Mouse (Mus musculus) stomach, embryonic 15.5 days (tissue): ENCODE results near the gene Ndufb5. TPM values are rescaled to one million over a fixed set of nuclear protein-coding genes. Genes with fewer than 3 reads are reported as not detected.
"Not testable (repeated sequence)": the region's sequence is repeated elsewhere in the genome, so short reads cannot be mapped to it uniquely, and the experiment has no call there.

ENCODE experiments used
- ATAC-seq: fragments of 200-750 bp; cut with Nextera tagmentation; 2 replicates; pipeline ENCODE4 v1.8.0; 2017; ENCODE audit warnings: low read depth, moderate number of reproducible peaks, moderate TSS enrichment; ENCODE audit not compliant: insufficient read depth, low FRiP score
- H3K27ac ChIP-seq: fragments of 300-500 bp; sonication (generic); 2 replicates; pipeline ENCODE4 v1.5.1; 2015; ENCODE audit warnings: mild to moderate bottlenecking, inconsistent platforms
- H3K27me3 ChIP-seq: fragments of 300-500 bp; sonication (generic); replicated peaks from 2 replicates; pipeline ENCODE4 v1.6.1; 2015; ENCODE audit warnings: inconsistent platforms
- H3K36me3 ChIP-seq: fragments of 300-500 bp; sonication (generic); 2 replicates; pipeline ENCODE4 v1.6.1; 2015; ENCODE audit warnings: inconsistent platforms
- H3K4me1 ChIP-seq: fragments of 300-500 bp; sonication (generic); 2 replicates; pipeline ENCODE4 v1.6.1; 2015; ENCODE audit warnings: inconsistent platforms
- H3K4me2 ChIP-seq: fragments of 300-500 bp; sonication (generic); 2 replicates; pipeline ENCODE4 v1.6.1; 2015; ENCODE audit warnings: mild to moderate bottlenecking, inconsistent platforms
- H3K4me3 ChIP-seq: fragments of 300-500 bp; sonication (generic); replicated peaks from 2 replicates; pipeline ENCODE4 v1.5.1; 2015; ENCODE audit warnings: inconsistent platforms
- H3K9ac ChIP-seq: fragments of 300-500 bp; sonication (generic); 2 replicates; pipeline ENCODE4 v1.6.1; 2015; ENCODE audit warnings: inconsistent platforms
- H3K9me3 ChIP-seq: fragments of 300-500 bp; sonication (generic); 2 replicates; pipeline ENCODE4 v1.6.1; 2016; ENCODE audit warnings: inconsistent platforms
- WGBS: fragments of 180-500 bp; shearing (Covaris S2); methylation state at CpG from one replicate; pipeline ENCODE4 v1.1.7; 2015; 5-methylcytosine and 5-hydroxymethylcytosine counted together
- polyA plus RNA-seq: library from polyadenylated mRNA; unstranded; fragments of >200 nt; fragmentation: Nextera tagmentation; extraction: Ambion mirVana; gene quantifications from 2 replicates; pipeline ENCODE4 v1.2.1, GENCODE M21; 2015

Gene Ndufb5
- 288 and 303 TPM in 2 replicates for polyA plus RNA-seq

GRCm38 (mm10) chr3:32736244-32737171, at the start of gene Ndufb5:
Ndufb5 (plus strand) TSS chr3:32736990.
- Histone ChIP-seq H3K36me3 (peaks cover 12% of the 10 kb centered on the region), H3K27me3 (no peaks in the 10 kb centered on the region), H3K9me3 (no peaks in the 10 kb centered on the region), H3K9ac (peak within 1 kb of the TSS; percentile 71), H3K27ac (peak within 1 kb of the TSS; percentile 85), H3K4me1 (no peaks in the 10 kb centered on the region; the same call in 1 of the 2 replicates), H3K4me3 (peak within 1 kb of the TSS; percentile 96), H3K4me2 (peak within 1 kb of the TSS; percentile 83)
- peak; percentile 99 for ATAC-seq
- under 1% methylated on average over 62 of the region's 62 CpGs for WGBS

- Histone ChIP-seq H3K4me2 (no peak overlapping the region), H3K27me3 (no peaks in the 10 kb centered on the region), H3K9ac (no peak overlapping the region), H3K9me3 (no peaks in the 10 kb centered on the region), H3K27ac (no peak overlapping the region), H3K36me3 (no peaks in the 10 kb centered on the region), H3K4me3 (no peak overlapping the region), H3K4me1 (no peaks in the 10 kb centered on the region)
- no peak for ATAC-seq
- 44% methylated on average over 4 of the region's 4 CpGs for WGBS
These were observed 49.6 kb upstream of the Ndufb5 start for GRCm38 (mm10) chr3:32687156-32687555.

- no peaks in the 10 kb centered on the region for H3K27me3 ChIP-seq
- no peak overlapping the region for H3K27ac ChIP-seq
- no peaks in the 10 kb centered on the region for H3K4me1 ChIP-seq
- H3K4me2 ChIP-seq = no peak overlapping the region
- no peaks in the 10 kb centered on the region for H3K9me3 ChIP-seq
- no peak overlapping the region for H3K4me3 ChIP-seq
- H3K36me3 ChIP-seq = no peaks in the 10 kb centered on the region
- H3K9ac ChIP-seq = no peak overlapping the region
- ATAC-seq = no peak
- 54% methylated on average over 9 of the region's 9 CpGs for WGBS
These were observed 47.2 kb upstream of the Ndufb5 start for GRCm38 (mm10) chr3:32689567-32689999.

GRCm38 (mm10) chr3:32690008-32690407, 46.8 kb upstream of the Ndufb5 start:
- Histone ChIP-seq H3K4me2 (no peak overlapping the region), H3K9ac (no peak overlapping the region), H3K27me3 (no peaks in the 10 kb centered on the region), H3K9me3 (no peaks in the 10 kb centered on the region), H3K36me3 (no peaks in the 10 kb centered on the region), H3K4me3 (no peak overlapping the region), H3K4me1 (no peaks in the 10 kb centered on the region), H3K27ac (no peak overlapping the region)
- ATAC-seq = no peak
- 77% methylated on average over 3 of the region's 3 CpGs for WGBS

GRCm38 (mm10) chr3:32690901-32691300, 45.9 kb upstream of the Ndufb5 start:
- Histone ChIP-seq H3K27me3 (no peaks in the 10 kb centered on the region), H3K4me1 (no peaks in the 10 kb centered on the region), H3K36me3 (no peaks in the 10 kb centered on the region), H3K27ac (no peak overlapping the region), H3K4me2 (no peak overlapping the region), H3K4me3 (no peak overlapping the region), H3K9ac (no peak overlapping the region), H3K9me3 (no peaks in the 10 kb centered on the region)
- no peak for ATAC-seq
- 44% methylated on average over 1 of the region's 1 CpGs for WGBS

- Histone ChIP-seq H3K27me3 (no peaks in the 10 kb centered on the region), H3K4me3 (no peak overlapping the region), H3K4me1 (no peaks in the 10 kb centered on the region), H3K9ac (no peak overlapping the region), H3K36me3 (no peaks in the 10 kb centered on the region), H3K27ac (no peak overlapping the region), H3K4me2 (no peak overlapping the region), H3K9me3 (no peaks in the 10 kb centered on the region)
- 51% methylated on average over 5 of the region's 5 CpGs for WGBS
- ATAC-seq = no peak
These were observed 44.9 kb upstream of the Ndufb5 start for GRCm38 (mm10) chr3:32691841-32692240.

- Histone ChIP-seq H3K4me1 (no peaks in the 10 kb centered on the region), H3K27me3 (no peaks in the 10 kb centered on the region), H3K4me3 (no peak overlapping the region), H3K36me3 (no peaks in the 10 kb centered on the region), H3K9ac (no peak overlapping the region), H3K4me2 (no peak overlapping the region), H3K9me3 (no peaks in the 10 kb centered on the region), H3K27ac (no peak overlapping the region)
- ATAC-seq = no peak
- 63% methylated on average over 5 of the region's 5 CpGs for WGBS
These were observed 42.6 kb upstream of the Ndufb5 start for GRCm38 (mm10) chr3:32694211-32694610.

DNA sequence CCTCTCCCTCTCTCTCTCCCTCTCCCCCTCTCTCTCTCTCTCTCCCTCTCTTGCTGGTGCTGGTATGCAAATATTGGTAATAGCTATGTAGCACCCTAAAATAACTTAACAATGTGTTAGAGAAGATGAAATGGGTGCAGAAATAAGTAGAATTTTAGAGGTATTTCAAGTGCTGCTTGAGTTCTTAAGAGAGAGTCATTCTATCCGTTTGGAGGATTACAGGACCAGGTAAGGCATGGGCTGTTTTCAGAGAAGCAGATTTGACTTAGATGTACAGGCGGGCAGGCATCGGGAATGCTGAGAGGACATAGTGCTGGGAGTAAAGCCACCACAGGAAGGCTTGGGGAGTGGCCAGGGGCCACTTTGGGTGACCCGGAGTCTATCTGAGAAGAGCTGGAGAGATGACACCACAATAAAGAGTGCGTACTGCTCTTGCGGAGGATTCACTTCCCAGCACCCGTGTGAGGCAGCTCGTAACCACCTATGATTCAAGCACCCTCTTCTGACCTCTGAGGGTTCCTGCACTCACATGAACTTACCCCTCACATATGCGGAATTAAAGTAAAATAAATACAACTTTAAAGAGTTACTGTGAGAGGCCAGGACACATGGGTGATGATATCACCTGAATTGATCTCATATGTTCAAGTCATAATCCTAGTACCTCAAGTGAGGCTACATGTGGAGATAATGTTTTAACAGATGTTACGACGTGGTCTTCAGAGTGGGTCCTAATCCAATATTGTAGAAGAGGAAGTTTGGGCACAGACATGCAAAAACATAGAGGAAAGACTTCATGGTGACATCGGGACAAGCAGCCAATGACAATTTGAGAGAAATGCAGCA, 41.8 kb upstream of the Ndufb5 start:
- no peak for ATAC-seq
- Histone ChIP-seq H3K9ac (no peak overlapping the region), H3K4me3 (no peak overlapping the region), H3K9me3 (no peaks in the 10 kb centered on the region), H3K4me1 (no peaks in the 10 kb centered on the region), H3K27me3 (no peaks in the 10 kb centered on the region), H3K27ac (no peak overlapping the region), H3K36me3 (no peaks in the 10 kb centered on the region), H3K4me2 (no peak overlapping the region)
- WGBS = 69% methylated on average over 12 of the region's 12 CpGs

GRCm38 (mm10) chr3:32695583-32695980, 41.2 kb upstream of the Ndufb5 start:
- 82% methylated on average over 4 of the region's 4 CpGs for WGBS
- Histone ChIP-seq H3K27ac (no peak overlapping the region), H3K4me3 (no peak overlapping the region), H3K27me3 (no peaks in the 10 kb centered on the region), H3K36me3 (no peaks in the 10 kb centered on the region), H3K9me3 (no peaks in the 10 kb centered on the region), H3K9ac (no peak overlapping the region), H3K4me2 (no peak overlapping the region), H3K4me1 (no peaks in the 10 kb centered on the region)
- no peak for ATAC-seq

DNA sequence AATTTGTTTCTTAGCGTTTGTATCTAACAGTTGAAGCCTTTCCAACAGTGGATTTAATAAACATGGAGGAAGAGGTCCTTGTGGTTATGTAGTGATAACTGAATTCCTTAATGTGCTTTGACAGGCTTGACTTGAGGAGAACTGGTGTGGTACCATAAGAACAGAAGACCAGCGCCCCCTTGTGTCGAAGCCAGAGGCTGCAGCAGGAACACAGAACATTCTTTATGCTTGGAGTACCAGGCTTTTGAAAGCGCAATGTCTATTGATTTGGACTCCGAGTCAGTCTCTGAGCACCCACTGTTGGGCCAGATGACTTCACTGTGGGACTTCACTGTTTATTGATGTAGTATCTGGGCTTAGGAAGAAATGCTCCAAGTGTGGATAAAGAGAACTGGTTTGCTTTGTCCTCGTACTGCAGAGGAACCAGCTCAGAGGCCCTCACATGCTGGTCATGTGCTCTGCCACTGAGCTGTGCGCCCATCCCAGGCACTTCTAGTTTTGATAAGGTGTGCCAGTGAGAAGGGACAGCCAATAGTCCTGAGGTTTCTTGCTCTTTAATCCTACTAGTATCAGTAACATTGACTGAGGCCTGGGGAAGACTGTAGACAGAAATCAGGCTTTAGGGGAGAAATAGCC, 38.4 kb upstream of the Ndufb5 start:
- Histone ChIP-seq H3K27ac (no peak overlapping the region), H3K9ac (no peak overlapping the region), H3K4me2 (no peak overlapping the region), H3K36me3 (no peaks in the 10 kb centered on the region), H3K9me3 (no peaks in the 10 kb centered on the region), H3K4me3 (no peak overlapping the region), H3K27me3 (no peaks in the 10 kb centered on the region), H3K4me1 (no peaks in the 10 kb centered on the region)
- peak; percentile 39; the same call in 1 of the 2 replicates for ATAC-seq
- WGBS = 37% methylated on average over 7 of the region's 7 CpGs

GRCm38 (mm10) chr3:32704021-32704420, 32.8 kb upstream of the Ndufb5 start:
- ATAC-seq, H3K4me2 ChIP-seq, H3K27ac ChIP-seq, H3K9me3 ChIP-seq, H3K9ac ChIP-seq, H3K27me3 ChIP-seq, H3K36me3 ChIP-seq, H3K4me3 ChIP-seq, H3K4me1 ChIP-seq: not testable (repeated sequence)
- 88% methylated on average over 6 of the region's 6 CpGs for WGBS
